Comparison of ENCODE assay signal across 8 mouse cellular contexts in genomic region chr11:117966506-117967100, GRCm38 (mm10). TPM values are rescaled to one million over a fixed set of nuclear protein-coding genes. Genes with fewer than 3 reads are reported as not detected.
DNase-seq lines count a peak whose midpoint lies in the region; ATAC-seq and TF ChIP-seq lines count a peak whose summit lies in the region.

No protein-coding gene starts in this region.

- peak overlapping the region; percentile 80 for H3K4me2 ChIP-seq in hindbrain, embryonic 14.5 days (replicated peaks)
- H3K4me2 ChIP-seq in midbrain, postnatal 0 days (ENCODE audit: low read depth, low read length, poor library complexity, severe bottlenecking): peak overlapping the region; percentile 90

- no peak overlapping the region for H3K9ac ChIP-seq in hindbrain, embryonic 14.5 days
- no peak overlapping the region for H3K9ac ChIP-seq in midbrain, postnatal 0 days (replicated peaks; ENCODE audit: low read length, poor library complexity, severe bottlenecking)

- peaks cover 28% of the 10 kb centered on the region for H3K27me3 ChIP-seq in hindbrain, embryonic 14.5 days (ENCODE audit: control insufficient read depth, insufficient read depth, low read length)
- H3K27me3 ChIP-seq in midbrain, postnatal 0 days (ENCODE audit: insufficient read depth, low read length): peaks cover 7% of the 10 kb centered on the region

- ATAC-seq in hindbrain, embryonic 14.5 days (ENCODE audit: low FRiP score): no peak
- no peak for ATAC-seq in midbrain, postnatal 0 days (ENCODE audit: low FRiP score)

- H3K4me1 ChIP-seq in hindbrain, embryonic 14.5 days (replicated peaks; ENCODE audit: control insufficient read depth, insufficient read depth, low read length): peaks cover 54% of the 10 kb centered on the region
- H3K4me1 ChIP-seq in midbrain, postnatal 0 days (ENCODE audit: insufficient read depth, low read length): peaks cover 16% of the 10 kb centered on the region

- no peaks in the 10 kb centered on the region for H3K36me3 ChIP-seq in hindbrain, embryonic 14.5 days (replicated peaks; ENCODE audit: control insufficient read depth, insufficient read depth)
- H3K36me3 ChIP-seq in midbrain, postnatal 0 days (ENCODE audit: insufficient read depth, low read length): no peaks in the 10 kb centered on the region

- TF ChIP-seq CTCF in midbrain, postnatal 0 days (IDR thresholded peaks at IDR 0.05): no peak

- H3K4me3 ChIP-seq in hindbrain, embryonic 14.5 days (replicated peaks; ENCODE audit: low read length): no peak overlapping the region; the same call in 1 of the 2 replicates
- no peak overlapping the region for H3K4me3 ChIP-seq in midbrain, postnatal 0 days (ENCODE audit: low read depth, low read length)

- 27% methylated on average over 7 of the region's 7 CpGs for WGBS in hindbrain, embryonic 14.5 days
- 45% methylated on average over 7 of the region's 7 CpGs for WGBS in midbrain, postnatal 0 days

- no peaks in the 10 kb centered on the region for H3K9me3 ChIP-seq in hindbrain, embryonic 14.5 days (ENCODE audit: control insufficient read depth, low read length)
- no peaks in the 10 kb centered on the region for H3K9me3 ChIP-seq in midbrain, postnatal 0 days (ENCODE audit: low read length)

- intact Hi-C loops in left cerebral cortex, postnatal 4 days (cut with DNase I): no loop called here
- intact Hi-C loops in left cerebral cortex, postnatal 14 days (cut with DNase I): loop anchor here (5.0 kb wide), 1 partner anchor 89 kb away; no protein-coding TSS in a partner anchor

- no peak overlapping the region for H3K27ac ChIP-seq in hindbrain, embryonic 14.5 days
- no peak overlapping the region for H3K27ac ChIP-seq in midbrain, postnatal 0 days (ENCODE audit: low read depth, low read length)

- peak; percentile 80 for DNase-seq in left cerebral cortex, postnatal 4 days
- DNase-seq in left cerebral cortex, postnatal 14 days (ENCODE audit: low spot score in 2 of 2): no peak
- peak; percentile 94 to 95 for DNase-seq in cerebellum, postnatal 10 days
- DNase-seq in hindbrain, embryonic 14.5 days (ENCODE audit: low spot score): no peak
- DNase-seq in midbrain, postnatal 0 days (ENCODE audit: low spot score): no peak
- DNase-seq in layer of hippocampus, postnatal 10 days (ENCODE audit: low spot score in 2 of 2): no peak
- no peak for DNase-seq in ovary, adult 18-20 months (ENCODE audit: low spot score)
- no peak for DNase-seq in frontal cortex, postnatal 14 days (ENCODE audit: low spot score in 2 of 2)

RNA-seq across cellular contexts. Expression of gene Socs3, which starts 3.2 kb away (rescaled TPM):
- 1 to 10 TPM; 3.8 to 4.1 TPM for total RNA-seq in left cerebral cortex, postnatal 4 days (2021)
- 1 to 10 TPM; 3.7 to 3.8 TPM for total RNA-seq in left cerebral cortex, postnatal 14 days (2021)
- polyA plus RNA-seq in hindbrain, embryonic 14.5 days (2014; fragmentation: Nextera tagmentation; extraction: Ambion mirVana): 2.9 and 3.0 TPM in 2 replicates
- 7.3 and 8.5 TPM in 2 replicates for total RNA-seq in midbrain, postnatal 0 days (2014; rRNA removed)
- polyA plus RNA-seq in midbrain, postnatal 0 days (2015; fragmentation: Nextera tagmentation; extraction: Ambion mirVana): 4.4 and 4.9 TPM in 2 replicates
- total RNA-seq in layer of hippocampus, postnatal 10 days (2021): 1 to 10 TPM; 2.3 to 2.8 TPM

RNA-seq across cellular contexts. Expression of gene Pgs1, which starts 19.5 kb away (rescaled TPM):
- total RNA-seq in left cerebral cortex, postnatal 4 days (2021): 10 to 100 TPM; 56.9 to 58.6 TPM
- 10 to 100 TPM; 74.4 to 76.2 TPM for total RNA-seq in left cerebral cortex, postnatal 14 days (2021)
- polyA plus RNA-seq in hindbrain, embryonic 14.5 days (2014; fragmentation: Nextera tagmentation; extraction: Ambion mirVana): 48.1 and 56.4 TPM in 2 replicates
- 62.0 and 72.2 TPM in 2 replicates for total RNA-seq in midbrain, postnatal 0 days (2014; rRNA removed)
- polyA plus RNA-seq in midbrain, postnatal 0 days (2015; fragmentation: Nextera tagmentation; extraction: Ambion mirVana): 55.0 and 61.8 TPM in 2 replicates
- total RNA-seq in layer of hippocampus, postnatal 10 days (2021): 10 to 100 TPM; 59.2 to 59.6 TPM

Comparison
In these comparisons a context has a peak if more than half of its experiments do, and no peak if none do; other contexts are left out.
1. DNase-seq: peak in left cerebral cortex, postnatal 4 days (single experiment) and cerebellum, postnatal 10 days (2 of 2); none in left cerebral cortex, postnatal 14 days (0 of 2), hindbrain, embryonic 14.5 days (single experiment), midbrain, postnatal 0 days (single experiment), layer of hippocampus, postnatal 10 days (0 of 2), ovary, adult 18-20 months (single experiment) and frontal cortex, postnatal 14 days (0 of 2).